Mouse (Mus musculus) forebrain, embryonic 16.5 days (tissue): ENCODE results near the gene Slc25a1. TPM values are rescaled to one million over a fixed set of nuclear protein-coding genes. Genes with fewer than 3 reads are reported as not detected.

ENCODE experiments used
- ATAC-seq: fragments of 200-750 bp; cut with Nextera tagmentation; 2 replicates; pipeline ENCODE4 v1.8.0; 2017; ENCODE audit warnings: mild to moderate bottlenecking, moderate library complexity
- H3K27ac ChIP-seq: fragments of 300-500 bp; sonication (generic); 2 replicates; pipeline ENCODE4 v1.5.1; 2014; ENCODE audit warnings: low read length, control low read depth
- H3K27me3 ChIP-seq: fragments of 300-500 bp; sonication (generic); replicated peaks from 2 replicates; pipeline ENCODE4 v1.6.1; 2014; ENCODE audit warnings: low read length; ENCODE audit not compliant: control insufficient read depth, insufficient read depth
- H3K36me3 ChIP-seq: fragments of 300-500 bp; sonication (generic); 2 replicates; pipeline ENCODE4 v1.6.1; 2014; ENCODE audit not compliant: control insufficient read depth, insufficient read depth
- H3K4me1 ChIP-seq: fragments of 300-500 bp; sonication (generic); replicated peaks from 2 replicates; pipeline ENCODE4 v1.6.1; 2014; ENCODE audit warnings: low read length; ENCODE audit not compliant: control insufficient read depth, insufficient read depth
- H3K4me2 ChIP-seq: fragments of 300-500 bp; sonication (generic); 2 replicates; pipeline ENCODE4 v1.6.1; 2014; ENCODE audit warnings: mild to moderate bottlenecking, low read length, control low read depth
- H3K4me3 ChIP-seq: fragments of 300-500 bp; sonication (generic); replicated peaks from 2 replicates; pipeline ENCODE4 v1.5.1; 2014; ENCODE audit warnings: mild to moderate bottlenecking, low read length, control low read depth
- H3K9ac ChIP-seq: fragments of 300-500 bp; sonication (generic); replicated peaks from 2 replicates; pipeline ENCODE4 v1.6.1; 2014; ENCODE audit warnings: low read depth, low read length, control low read depth
- H3K9me3 ChIP-seq: fragments of 300-500 bp; sonication (generic); 2 replicates; pipeline ENCODE4 v1.6.1; 2016; ENCODE audit warnings: low read length; ENCODE audit not compliant: control insufficient read depth
- WGBS: fragments of 180-500 bp; shearing (Covaris S2); extraction: QIAGEN DNeasy Blood & Tissue Kit; methylation state at CpG from one replicate; pipeline ENCODE4 v1.1.7; 2014; 5-methylcytosine and 5-hydroxymethylcytosine counted together
- polyA plus RNA-seq: library from polyadenylated mRNA; unstranded; fragments of >200 nt; fragmentation: Nextera tagmentation; extraction: Ambion mirVana; gene quantifications from 2 replicates; pipeline ENCODE4 v1.2.1, GENCODE M21; 2015

Slc25a1 gene
- polyA plus RNA-seq, 1 experiment from 2014 or later: 155 TPM

DNA sequence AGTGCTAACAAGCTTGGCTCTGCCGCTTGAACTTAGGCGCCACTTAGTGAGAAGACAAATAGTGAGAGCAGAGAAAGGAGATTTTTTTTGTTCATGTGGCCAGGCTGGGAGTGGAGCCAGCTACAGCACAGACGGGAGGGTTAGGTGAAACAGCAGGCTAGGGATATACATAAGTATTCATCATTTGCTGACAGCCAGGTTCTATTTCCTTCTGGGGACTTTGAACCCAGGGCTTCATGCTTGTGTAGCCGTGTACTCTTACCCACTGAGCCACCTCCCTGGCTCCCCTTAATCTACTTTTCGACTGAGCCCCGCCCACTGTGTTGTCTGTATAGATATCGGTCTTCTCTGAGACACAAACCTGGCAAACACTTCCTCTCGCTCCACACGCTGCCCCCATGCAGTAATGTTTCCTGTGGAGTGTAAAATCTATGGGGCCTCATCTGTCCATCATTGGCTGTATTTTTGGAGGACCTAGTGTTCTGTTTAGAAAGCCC is 11.3 kb upstream of the Slc25a1 start:
- Histone ChIP-seq H3K36me3 (no peaks in the 10 kb centered on the region), H3K27me3 (no peaks in the 10 kb centered on the region), H3K27ac (no peak overlapping the region), H3K4me1 (no peaks in the 10 kb centered on the region; the same call in 1 of the 2 replicates), H3K9me3 (no peaks in the 10 kb centered on the region), H3K4me2 (no peak overlapping the region), H3K9ac (no peak overlapping the region), H3K4me3 (no peak overlapping the region)
- 43% methylated on average over 9 of the region's 9 CpGs for WGBS
- ATAC-seq: no peak

DNA sequence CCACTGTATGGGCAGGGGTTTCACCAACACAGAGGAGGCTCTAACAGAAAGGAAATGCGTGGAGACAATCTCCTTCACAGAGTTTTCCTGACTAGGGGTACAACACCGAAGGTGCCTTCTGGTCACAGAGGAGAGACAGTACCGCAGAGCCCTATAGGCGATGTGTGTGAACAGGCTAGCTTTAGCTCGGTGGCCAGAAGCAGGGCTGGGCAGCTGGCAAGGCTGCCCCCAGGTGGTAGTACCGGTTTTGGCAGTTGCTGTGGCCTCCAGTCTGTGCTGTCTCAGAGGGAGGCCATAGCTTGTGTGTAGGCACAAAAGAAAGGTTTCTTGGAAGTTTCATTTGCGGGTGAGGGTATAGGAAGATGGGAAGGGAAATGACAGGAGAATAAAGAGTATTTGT is 10.8 kb upstream of the Slc25a1 start:
- 9% methylated on average over 7 of the region's 7 CpGs for WGBS
- Histone ChIP-seq H3K36me3 (no peaks in the 10 kb centered on the region), H3K4me2 (no peak overlapping the region), H3K27me3 (no peaks in the 10 kb centered on the region), H3K27ac (no peak overlapping the region), H3K4me1 (no peaks in the 10 kb centered on the region; the same call in 1 of the 2 replicates), H3K9me3 (no peaks in the 10 kb centered on the region), H3K4me3 (no peak overlapping the region), H3K9ac (no peak overlapping the region)
- ATAC-seq: peak; percentile 62; the same call in 1 of the 2 replicates

GRCm38 (mm10) chr16:17938187-17938586 is 10.2 kb upstream of the Slc25a1 start:
- WGBS: 84% methylated on average over 7 of the region's 7 CpGs
- Histone ChIP-seq H3K27ac (no peak overlapping the region), H3K4me1 (no peaks in the 10 kb centered on the region; the same call in 1 of the 2 replicates), H3K9me3 (no peaks in the 10 kb centered on the region), H3K27me3 (no peaks in the 10 kb centered on the region; the same call in 1 of the 2 replicates), H3K4me2 (no peak overlapping the region), H3K4me3 (no peak overlapping the region), H3K36me3 (no peaks in the 10 kb centered on the region), H3K9ac (no peak overlapping the region)
- ATAC-seq: no peak

- no peaks in the 10 kb centered on the region; the same call in 1 of the 2 replicates for H3K4me1 ChIP-seq
- no peak overlapping the region for H3K4me2 ChIP-seq
- ATAC-seq: no peak
- H3K9me3 ChIP-seq: no peaks in the 10 kb centered on the region
- H3K4me3 ChIP-seq: no peak overlapping the region
- H3K9ac ChIP-seq: no peak overlapping the region
- 78% methylated on average over 10 of the region's 10 CpGs for WGBS
- no peak overlapping the region for H3K27ac ChIP-seq
- no peaks in the 10 kb centered on the region; the same call in 1 of the 2 replicates for H3K27me3 ChIP-seq
- H3K36me3 ChIP-seq: no peaks in the 10 kb centered on the region
Measured at GRCm38 (mm10) chr16:17936776-17937175, 8.8 kb upstream of the Slc25a1 start.

- H3K9ac ChIP-seq: no peak overlapping the region
- no peak overlapping the region for H3K4me2 ChIP-seq
- no peaks in the 10 kb centered on the region for H3K36me3 ChIP-seq
- no peaks in the 10 kb centered on the region for H3K9me3 ChIP-seq
- no peaks in the 10 kb centered on the region; the same call in 1 of the 2 replicates for H3K4me1 ChIP-seq
- no peak overlapping the region for H3K4me3 ChIP-seq
- 67% methylated on average over 3 of the region's 3 CpGs for WGBS
- H3K27me3 ChIP-seq: no peaks in the 10 kb centered on the region; the same call in 1 of the 2 replicates
- no peak overlapping the region for H3K27ac ChIP-seq
- ATAC-seq: no peak
Measured at GRCm38 (mm10) chr16:17934445-17934910, 6.5 kb upstream of the Slc25a1 start.

DNA sequence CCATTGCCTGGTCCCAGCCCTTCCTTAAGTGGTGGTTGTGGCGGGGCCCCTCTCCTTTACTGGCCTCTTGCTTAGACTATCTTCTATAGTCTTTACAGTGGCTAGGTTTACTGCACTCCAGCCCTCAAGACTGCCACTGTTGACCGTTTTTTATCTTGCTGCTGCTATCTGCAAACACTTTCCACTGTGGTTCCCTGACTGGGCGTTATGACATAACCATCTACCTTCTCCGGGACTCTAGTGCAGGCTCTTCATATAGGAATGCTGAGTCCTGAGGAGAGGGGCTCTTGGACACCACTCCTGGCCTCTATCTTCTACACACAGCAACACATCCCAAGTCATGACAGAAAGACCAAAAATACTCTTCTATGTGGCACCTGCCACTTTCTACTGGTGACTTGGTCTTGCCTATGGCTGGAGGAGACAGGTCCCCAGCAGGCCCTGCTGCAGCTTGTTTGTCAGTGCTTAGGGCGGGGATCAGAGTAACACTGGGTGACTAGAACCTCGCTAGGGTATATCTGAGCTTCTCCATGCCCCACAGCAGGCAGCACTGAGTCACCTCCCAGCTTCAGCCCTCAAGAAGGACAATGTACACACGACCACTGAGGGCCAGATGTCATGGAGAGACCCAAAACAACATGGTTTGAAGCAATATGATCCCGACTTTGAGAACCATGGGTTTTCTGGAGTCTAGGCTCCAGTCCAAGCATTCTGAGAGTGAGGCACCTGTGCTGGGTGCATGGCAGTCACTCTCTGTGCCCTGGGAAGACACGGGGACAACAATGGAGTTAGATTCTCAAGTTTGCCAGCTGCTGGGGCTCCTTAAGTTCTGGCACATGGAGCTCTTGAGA is 5.8 kb upstream of the Slc25a1 start:
- Histone ChIP-seq H3K9ac (no peak overlapping the region), H3K36me3 (no peaks in the 10 kb centered on the region), H3K27me3 (no peaks in the 10 kb centered on the region; the same call in 1 of the 2 replicates), H3K4me1 (peaks cover 2% of the 10 kb centered on the region; the same call in 1 of the 2 replicates), H3K4me3 (no peak overlapping the region), H3K4me2 (no peak overlapping the region), H3K9me3 (no peaks in the 10 kb centered on the region), H3K27ac (no peak overlapping the region)
- no peak for ATAC-seq
- WGBS: 73% methylated on average over 9 of the region's 9 CpGs

GRCm38 (mm10) chr16:17931906-17932460 is 4.0 kb upstream of the Slc25a1 start:
- H3K27me3 ChIP-seq: no peaks in the 10 kb centered on the region; the same call in 1 of the 2 replicates
- peaks cover 13% of the 10 kb centered on the region for H3K4me1 ChIP-seq
- ATAC-seq: no peak
- WGBS: 59% methylated on average over 5 of the region's 5 CpGs
- no peak overlapping the region for H3K4me2 ChIP-seq
- no peaks in the 10 kb centered on the region for H3K9me3 ChIP-seq
- no peak overlapping the region for H3K9ac ChIP-seq
- no peaks in the 10 kb centered on the region for H3K36me3 ChIP-seq
- no peak overlapping the region for H3K4me3 ChIP-seq
- H3K27ac ChIP-seq: no peak overlapping the region

DNA sequence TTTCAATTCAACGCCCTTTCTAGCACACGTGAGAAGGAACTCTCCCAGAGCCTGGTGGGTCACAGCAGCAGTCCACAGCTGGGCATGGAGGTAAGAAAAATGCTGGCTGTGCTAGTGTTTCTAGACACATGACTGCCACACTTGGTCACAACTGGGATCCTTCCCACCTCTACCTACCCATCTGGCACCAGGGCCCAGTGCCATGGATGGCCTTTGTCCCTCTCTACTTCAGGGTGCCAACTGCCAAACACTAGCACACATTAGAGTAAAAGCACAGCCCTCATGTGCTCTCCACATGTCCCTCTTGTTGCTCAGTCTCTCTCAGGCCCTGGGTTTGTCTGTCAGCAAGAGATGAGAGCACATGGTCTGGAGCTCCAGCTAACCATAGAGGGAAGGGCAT is 1.6 kb upstream of the Slc25a1 start:
- Histone ChIP-seq H3K4me1 (peaks cover 20% of the 10 kb centered on the region), H3K4me3 (no peak overlapping the region), H3K9me3 (no peaks in the 10 kb centered on the region), H3K36me3 (no peaks in the 10 kb centered on the region), H3K27ac (no peak overlapping the region), H3K27me3 (no peaks in the 10 kb centered on the region; the same call in 1 of the 2 replicates), H3K9ac (no peak overlapping the region), H3K4me2 (no peak overlapping the region)
- whole genome bisulfite sequencing: 33% methylated on average over 2 of the region's 2 CpGs
- ATAC-seq: no peak

DNA sequence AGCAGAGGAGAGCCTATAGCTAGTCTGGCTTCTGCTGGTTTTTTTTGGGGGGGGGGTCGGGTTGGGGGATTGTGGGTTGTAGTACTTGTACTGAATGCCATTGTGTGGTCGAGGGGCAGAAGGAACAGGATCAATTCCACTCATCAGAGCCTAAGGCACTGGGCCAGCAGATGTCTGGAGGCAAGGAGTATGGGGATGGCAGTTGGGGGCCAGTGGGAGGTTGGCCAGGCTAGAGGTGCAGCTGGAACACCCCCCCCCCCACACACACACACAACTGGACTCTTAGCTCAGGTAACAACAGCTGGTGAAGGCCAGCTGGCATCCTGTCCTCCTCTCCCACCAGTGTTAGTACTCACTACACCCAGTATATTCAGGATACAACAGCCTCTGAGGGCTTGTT is 1.2 kb upstream of the Slc25a1 start:
- peaks cover 20% of the 10 kb centered on the region for H3K4me1 ChIP-seq
- no peaks in the 10 kb centered on the region for H3K9me3 ChIP-seq
- no peak; the same call in 1 of the 2 replicates for ATAC-seq
- peak overlapping the region; percentile 91 for H3K4me2 ChIP-seq
- H3K4me3 ChIP-seq: no peak overlapping the region
- H3K27ac ChIP-seq: no peak overlapping the region; the same call in 1 of the 2 replicates
- H3K36me3 ChIP-seq: no peaks in the 10 kb centered on the region
- no peak overlapping the region for H3K9ac ChIP-seq
- no peaks in the 10 kb centered on the region; the same call in 1 of the 2 replicates for H3K27me3 ChIP-seq
- WGBS: 2% methylated on average over 2 of the region's 2 CpGs
